Comparison of ENCODE assay signal across 8 mouse cellular contexts in the genomic region with DNA sequence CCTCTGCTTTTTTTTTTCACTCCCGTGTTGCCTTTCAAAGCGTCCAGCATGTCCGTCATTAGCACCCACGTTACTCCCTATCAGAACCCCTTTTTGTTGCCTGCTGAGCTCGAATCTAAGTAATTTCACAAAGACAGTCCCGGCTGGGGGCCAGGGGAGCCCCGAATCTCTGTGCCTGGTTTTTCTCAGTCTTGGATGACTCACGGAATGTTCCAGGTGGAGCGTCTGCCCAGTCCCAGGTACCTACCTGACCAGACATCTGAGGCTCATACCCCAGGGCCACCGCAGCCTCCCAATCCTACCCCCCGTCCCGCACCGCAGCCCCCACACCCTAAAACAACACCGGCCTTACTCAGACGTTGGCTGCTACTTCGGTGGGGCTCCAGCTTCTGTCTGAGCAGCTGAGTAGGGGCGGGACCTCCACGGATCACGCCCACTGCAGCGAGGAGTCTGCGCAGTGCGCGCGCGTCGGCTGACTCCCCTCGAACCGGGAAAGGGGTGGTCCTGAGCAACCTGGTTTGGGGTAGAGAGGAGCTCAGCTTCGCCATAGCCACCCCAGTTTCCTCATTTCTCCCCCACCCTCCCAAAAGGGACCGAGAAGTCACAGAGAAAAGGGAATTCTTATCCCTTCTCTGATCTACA. TPM values are rescaled to one million over a fixed set of nuclear protein-coding genes. Genes with fewer than 3 reads are reported as not detected.
DNase-seq lines count a peak whose midpoint lies in the region; ATAC-seq and TF ChIP-seq lines count a peak whose summit lies in the region.

No protein-coding gene starts in this region.

- peaks cover 5% of the 10 kb centered on the region for H3K4me1 ChIP-seq in bone marrow, adult 2 months (ENCODE audit: control insufficient read depth, insufficient read depth, low read length)
- peaks cover 9% of the 10 kb centered on the region for H3K4me1 ChIP-seq in embryonic facial prominence, embryonic 14.5 days (ENCODE audit: control insufficient read depth, insufficient read depth, low read length)
- H3K4me1 ChIP-seq in limb, embryonic 13.5 days, result peaks cover 13% of the 10 kb centered on the region
- peaks cover 16% of the 10 kb centered on the region for H3K4me1 ChIP-seq in midbrain, embryonic 15.5 days

- peak; percentile 70; the same call in 1 of the 2 replicates for TF ChIP-seq POLR2A in bone marrow, adult 2 months (IDR thresholded peaks at IDR 0.05; ENCODE audit: borderline replicate concordance, control insufficient read depth, low read depth, low read length)

- peak overlapping the region; percentile 69 for H3K9ac ChIP-seq in embryonic facial prominence, embryonic 14.5 days (ENCODE audit: low read depth, low read length)
- H3K9ac ChIP-seq in limb, embryonic 13.5 days, result peak overlapping the region; percentile 79
- peak overlapping the region; percentile 59 for H3K9ac ChIP-seq in midbrain, embryonic 15.5 days

- H3K4me3 ChIP-seq in bone marrow, adult 2 months (replicated peaks; ENCODE audit: control insufficient read depth, low read depth, low read length), result peak overlapping the region; percentile 68
- H3K4me3 ChIP-seq in embryonic facial prominence, embryonic 14.5 days (ENCODE audit: low read depth, low read length), result peak overlapping the region; percentile 46
- H3K4me3 ChIP-seq in limb, embryonic 13.5 days, result peak overlapping the region; percentile 58
- H3K4me3 ChIP-seq in midbrain, embryonic 15.5 days, result peak overlapping the region; percentile 59

- no peak overlapping the region for H3K27ac ChIP-seq in bone marrow, adult 2 months (ENCODE audit: control insufficient read depth, insufficient read depth, low read depth, low read length, poor library complexity)
- H3K27ac ChIP-seq in embryonic facial prominence, embryonic 14.5 days (replicated peaks; ENCODE audit: low read depth, low read length), result no peak overlapping the region; the same call in 1 of the 2 replicates
- no peak overlapping the region for H3K27ac ChIP-seq in limb, embryonic 13.5 days
- peak overlapping the region; percentile 25; the same call in 1 of the 2 replicates for H3K27ac ChIP-seq in midbrain, embryonic 15.5 days

- no peaks in the 10 kb centered on the region for H3K9me3 ChIP-seq in embryonic facial prominence, embryonic 14.5 days (ENCODE audit: control insufficient read depth, low read length)
- no peaks in the 10 kb centered on the region for H3K9me3 ChIP-seq in limb, embryonic 13.5 days
- H3K9me3 ChIP-seq in midbrain, embryonic 15.5 days, result no peaks in the 10 kb centered on the region

- TF ChIP-seq CTCF in bone marrow, adult 2 months (IDR thresholded peaks at IDR 0.05; ENCODE audit: control insufficient read depth, insufficient read depth, low read length), result no peak

- peak overlapping the region; percentile 92 for H3K4me2 ChIP-seq in embryonic facial prominence, embryonic 14.5 days (ENCODE audit: low read depth, low read length)
- peak overlapping the region; percentile 91 for H3K4me2 ChIP-seq in limb, embryonic 13.5 days (replicated peaks)
- H3K4me2 ChIP-seq in midbrain, embryonic 15.5 days, result peak overlapping the region; percentile 75

- peaks cover 24% of the 10 kb centered on the region for H3K36me3 ChIP-seq in embryonic facial prominence, embryonic 14.5 days (ENCODE audit: control insufficient read depth, insufficient read depth, low read length)
- H3K36me3 ChIP-seq in limb, embryonic 13.5 days, result peaks cover 33% of the 10 kb centered on the region
- H3K36me3 ChIP-seq in midbrain, embryonic 15.5 days (replicated peaks), result peaks cover 2% of the 10 kb centered on the region

- 1% methylated on average over 30 of the region's 30 CpGs for WGBS in bone marrow, adult 2 months
- WGBS in embryonic facial prominence, embryonic 14.5 days, result 1% methylated on average over 30 of the region's 30 CpGs
- WGBS in limb, embryonic 13.5 days, result 3% methylated on average over 30 of the region's 30 CpGs
- 1% methylated on average over 30 of the region's 30 CpGs for WGBS in midbrain, embryonic 15.5 days

- DNase-seq in A20 (ENCODE audit: low read depth, low spot score), result peak; percentile 91
- DNase-seq in embryonic facial prominence, embryonic 14.5 days (ENCODE audit: low spot score), result peak; percentile 92
- peak; percentile 76 for DNase-seq in heart, adult 8-10 months (ENCODE audit: low spot score)
- peak; percentile 70 to 77 for DNase-seq in kidney, adult 8-10 months
- DNase-seq in spleen, postnatal 10 days (ENCODE audit: low spot score in 2 of 2), result peak; percentile 72 to 87

- peak; percentile 96 for ATAC-seq in embryonic facial prominence, embryonic 14.5 days (ENCODE audit: low read depth)
- ATAC-seq in limb, embryonic 13.5 days (ENCODE audit: low FRiP score, low read depth), result peak; percentile 95
- peak; percentile 95 for ATAC-seq in midbrain, embryonic 15.5 days (replicated peaks)

- H3K27me3 ChIP-seq in embryonic facial prominence, embryonic 14.5 days (replicated peaks; ENCODE audit: control insufficient read depth, insufficient read depth, low read length), result no peaks in the 10 kb centered on the region
- H3K27me3 ChIP-seq in limb, embryonic 13.5 days, result no peaks in the 10 kb centered on the region
- no peaks in the 10 kb centered on the region for H3K27me3 ChIP-seq in midbrain, embryonic 15.5 days (replicated peaks)

RNA-seq across cellular contexts. Expression of gene Pld3, which starts 10.5 kb away (rescaled TPM):
- 27.9 and 52.2 TPM in 2 replicates for polyA plus RNA-seq in bone marrow, adult 2 months (2011; ENCODE audit: insufficient read depth, insufficient read length, low replicate concordance, missing spikeins)
- 111 TPM in 2 replicates for polyA plus RNA-seq in embryonic facial prominence, embryonic 14.5 days (2014; fragmentation: Nextera tagmentation; extraction: Ambion mirVana)
- 10 to 100 TPM; 26.8 to 33.5 (median 30.5) TPM for total RNA-seq in heart, adult 8-10 months (2022)
- polyA plus RNA-seq in limb, embryonic 13.5 days (2015; fragmentation: Nextera tagmentation; extraction: Ambion mirVana), result 94.8 and 95.0 TPM in 2 replicates
- polyA plus RNA-seq in midbrain, embryonic 15.5 days (2015; fragmentation: Nextera tagmentation; extraction: Ambion mirVana), result 156 and 157 TPM in 2 replicates

RNA-seq across cellular contexts. Expression of gene 2310022A10Rik, which starts 10.5 kb away (rescaled TPM):
- polyA plus RNA-seq in bone marrow, adult 2 months (2011; ENCODE audit: insufficient read depth, insufficient read length, low replicate concordance, missing spikeins), result 8.1 and 19.0 TPM in 2 replicates
- polyA plus RNA-seq in embryonic facial prominence, embryonic 14.5 days (2014; fragmentation: Nextera tagmentation; extraction: Ambion mirVana), result 28.7 and 32.7 TPM in 2 replicates
- total RNA-seq in heart, adult 8-10 months (2022), result 10 to 100 TPM; 67.6 to 72.3 (median 70.8) TPM
- polyA plus RNA-seq in limb, embryonic 13.5 days (2015; fragmentation: Nextera tagmentation; extraction: Ambion mirVana), result 34.6 and 37.0 TPM in 2 replicates
- polyA plus RNA-seq in midbrain, embryonic 15.5 days (2015; fragmentation: Nextera tagmentation; extraction: Ambion mirVana), result 38.7 and 40.5 TPM in 2 replicates

RNA-seq across cellular contexts. Expression of gene Hipk4, which starts 19.4 kb away (rescaled TPM):
- polyA plus RNA-seq in bone marrow, adult 2 months (2011; ENCODE audit: insufficient read depth, insufficient read length, low replicate concordance, missing spikeins), result 0.45 and 0.77 TPM in 2 replicates
- polyA plus RNA-seq in embryonic facial prominence, embryonic 14.5 days (2014; fragmentation: Nextera tagmentation; extraction: Ambion mirVana), result 0.54 and 0.93 TPM in 2 replicates
- under 1 TPM in 3 of 4 experiments, not detected in 1; 0.14 to 0.16 (median 0.14) TPM for total RNA-seq in heart, adult 8-10 months (2022)
- 0.87 and 1.4 TPM in 2 replicates for polyA plus RNA-seq in limb, embryonic 13.5 days (2015; fragmentation: Nextera tagmentation; extraction: Ambion mirVana)
- polyA plus RNA-seq in midbrain, embryonic 15.5 days (2015; fragmentation: Nextera tagmentation; extraction: Ambion mirVana), result 0.83 and 0.99 TPM in 2 replicates

RNA-seq across cellular contexts. Expression of gene Prx, which starts 43.4 kb away (rescaled TPM):
- 0.79 and 3.4 TPM in 2 replicates for polyA plus RNA-seq in bone marrow, adult 2 months (2011; ENCODE audit: insufficient read depth, insufficient read length, low replicate concordance, missing spikeins)
- 2.5 and 2.9 TPM in 2 replicates for polyA plus RNA-seq in embryonic facial prominence, embryonic 14.5 days (2014; fragmentation: Nextera tagmentation; extraction: Ambion mirVana)
- total RNA-seq in heart, adult 8-10 months (2022), result 1 to 10 TPM in 1 of 4 experiments, under 1 TPM in 3; 0.75 to 1.0 (median 0.80) TPM
- 5.2 TPM in 2 replicates for polyA plus RNA-seq in limb, embryonic 13.5 days (2015; fragmentation: Nextera tagmentation; extraction: Ambion mirVana)
- 1.4 and 1.6 TPM in 2 replicates for polyA plus RNA-seq in midbrain, embryonic 15.5 days (2015; fragmentation: Nextera tagmentation; extraction: Ambion mirVana)

RNA-seq across cellular contexts. Expression of gene Akt2, which starts 48.8 kb away (rescaled TPM):
- 44.5 and 71.2 TPM in 2 replicates for polyA plus RNA-seq in bone marrow, adult 2 months (2011; ENCODE audit: insufficient read depth, insufficient read length, low replicate concordance, missing spikeins)
- polyA plus RNA-seq in embryonic facial prominence, embryonic 14.5 days (2014; fragmentation: Nextera tagmentation; extraction: Ambion mirVana), result 114 and 123 TPM in 2 replicates
- total RNA-seq in heart, adult 8-10 months (2022), result 100 to 1,000 TPM; 169 to 227 (median 202) TPM
- 114 and 117 TPM in 2 replicates for polyA plus RNA-seq in limb, embryonic 13.5 days (2015; fragmentation: Nextera tagmentation; extraction: Ambion mirVana)
- 60.8 and 66.1 TPM in 2 replicates for polyA plus RNA-seq in midbrain, embryonic 15.5 days (2015; fragmentation: Nextera tagmentation; extraction: Ambion mirVana)
